Mouse (Mus musculus) CH12.LX (cell line): Measurements from ENCODE around the gene Slc25a14.

ENCODE experiments used
- USF2 ChIP-seq: conservative IDR thresholded peaks from 2 replicates; pipeline ENCODE4 v1.6.1; 2011; ENCODE audit warnings: low read depth, low read length, improper control_type of control experiment
- ZNF384 ChIP-seq: IDR thresholded peaks from 2 replicates; pipeline ENCODE4 v1.6.1; 2012; ENCODE audit warnings: low read depth, low read length, improper control_type of control experiment, inconsistent platforms

GRCm38 (mm10) chrX:48596053-48596452, 27.2 kb upstream of the Slc25a14 start:
- TF ChIP-seq ZNF384, result no peak
- no peak for TF ChIP-seq USF2
